Mouse (Mus musculus) left cerebral cortex, postnatal 4 days (tissue): Measurements from ENCODE around the gene Gaa. TPM values are rescaled to one million over a fixed set of nuclear protein-coding genes. Genes with fewer than 3 reads are reported as not detected.

Experiments used
- DNase-seq: peaks from one replicate; pipeline ENCODE4 v3.0.0-alpha.2; 2022
- intact Hi-C: fragments of 180-260 bp; cut with DNase I; formaldehyde crosslinking; loops from one replicate; pipeline ENCODE4 v1.15.1; 2025
- total RNA-seq, 2 experiments: library from RNA; stranded (reverse); gene quantifications; 2 replicates each; pipeline ENCODE4 v1.2.3; 2021

Gene Gaa
- total RNA-seq, 2 experiments from 2014 or later: 86.9 to 104 TPM

DNA sequence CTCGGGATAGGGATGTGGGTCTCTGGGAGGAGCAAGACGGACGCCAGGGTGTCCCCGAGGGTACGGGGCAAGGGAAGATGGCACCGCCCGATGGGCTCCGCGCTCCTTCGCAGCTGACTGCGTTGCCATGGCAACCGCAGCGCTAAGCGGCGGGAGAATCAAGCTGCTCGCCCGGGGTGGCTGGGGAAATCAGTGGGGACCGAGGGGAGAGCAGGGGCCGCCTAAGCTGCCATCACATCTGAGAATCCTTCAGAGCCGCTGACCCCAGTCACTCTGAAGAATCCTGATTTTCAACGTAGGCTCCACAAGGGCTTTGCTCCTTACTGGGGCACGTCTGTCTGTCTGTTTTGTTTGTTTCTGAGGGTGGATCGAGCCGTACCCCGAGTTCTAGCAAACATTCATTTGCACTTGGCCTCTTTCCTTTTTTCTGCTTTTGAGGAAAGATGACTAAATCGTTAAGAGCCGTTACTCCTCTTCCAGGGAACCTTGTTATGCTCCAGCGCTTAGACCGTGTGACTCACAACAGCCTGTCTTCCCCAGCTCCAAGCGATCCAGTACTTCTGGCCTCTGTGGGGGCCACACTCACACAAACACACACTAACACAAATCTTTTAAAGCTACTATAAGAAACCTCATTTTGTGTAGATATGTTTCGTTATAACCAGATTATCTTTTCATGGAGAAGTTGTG, 32.7 kb downstream of the Gaa start:
- no peak for DNase-seq
- intact Hi-C loops: loop anchor here (10.0 kb wide), 2 partner anchors 184 to 604 kb away; no protein-coding TSS in a partner anchor

DNA sequence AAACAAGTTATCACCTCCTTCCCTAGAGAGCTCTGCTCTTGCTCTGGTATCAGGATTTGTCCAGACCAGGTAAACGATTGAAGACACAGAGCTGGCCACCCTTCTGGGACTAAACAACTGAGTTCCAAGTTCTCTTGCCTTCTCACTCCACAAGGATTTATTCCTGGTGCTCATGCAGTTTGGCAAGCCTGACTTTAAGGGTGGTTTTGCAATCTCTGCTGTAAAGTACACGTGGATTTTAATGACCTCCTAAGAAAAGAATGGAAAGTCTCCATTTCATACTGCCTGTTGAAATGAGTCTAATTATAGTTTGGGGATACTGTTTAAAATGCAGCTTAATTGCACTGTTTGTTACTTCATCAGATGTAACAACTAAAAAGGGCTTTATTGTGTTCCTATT, 33.3 kb downstream of the Gaa start:
- intact Hi-C loops: loop anchor here (10.0 kb wide), 2 partner anchors 184 to 604 kb away; no protein-coding TSS in a partner anchor

DNA sequence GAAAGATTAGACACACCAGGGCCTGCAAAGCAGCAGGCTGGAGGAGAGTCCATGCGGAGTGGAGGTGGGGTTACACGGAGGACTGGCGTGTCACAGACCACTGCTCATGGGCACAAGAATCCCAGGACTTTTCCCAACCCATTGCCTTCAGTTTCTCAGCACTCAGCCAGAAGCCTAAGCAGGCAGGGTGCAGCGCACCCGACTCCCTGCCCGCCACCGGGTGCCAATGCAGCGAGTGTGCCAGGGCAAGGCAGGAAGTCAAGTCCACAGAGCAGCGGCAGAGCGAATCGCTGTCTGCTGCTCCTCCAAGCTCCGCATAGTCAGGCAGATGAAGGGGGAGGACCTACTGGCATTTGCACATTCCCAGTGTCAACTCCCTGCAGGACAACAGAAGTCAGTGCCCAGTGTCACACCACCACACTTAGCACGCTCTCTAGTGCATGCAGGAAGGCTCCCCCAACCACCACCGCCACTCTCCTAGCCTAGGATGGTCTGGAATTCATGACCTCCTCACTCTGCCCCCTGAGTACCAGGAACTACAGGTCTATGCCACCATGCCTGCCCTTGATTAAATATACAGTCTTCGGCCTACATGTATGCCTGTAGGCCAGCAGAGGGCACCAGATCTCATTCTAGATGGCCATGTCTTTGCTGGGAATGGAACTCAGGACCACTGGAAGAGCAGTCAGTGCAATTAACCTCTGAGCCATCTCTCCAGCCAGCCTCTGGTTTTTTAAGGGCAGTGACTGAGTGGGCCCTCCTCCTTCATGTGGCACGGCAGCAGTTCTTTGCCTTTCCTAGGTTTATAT, 37.4 kb downstream of the Gaa start:
- intact Hi-C loops: loop anchor here (10.0 kb wide), 2 partner anchors 180 to 600 kb away; no protein-coding TSS in a partner anchor
- peak; percentile 53 for DNase-seq

More for the DNA sequence above, 33.3 kb downstream of the Gaa start:
- no peak for DNase-seq

DNA sequence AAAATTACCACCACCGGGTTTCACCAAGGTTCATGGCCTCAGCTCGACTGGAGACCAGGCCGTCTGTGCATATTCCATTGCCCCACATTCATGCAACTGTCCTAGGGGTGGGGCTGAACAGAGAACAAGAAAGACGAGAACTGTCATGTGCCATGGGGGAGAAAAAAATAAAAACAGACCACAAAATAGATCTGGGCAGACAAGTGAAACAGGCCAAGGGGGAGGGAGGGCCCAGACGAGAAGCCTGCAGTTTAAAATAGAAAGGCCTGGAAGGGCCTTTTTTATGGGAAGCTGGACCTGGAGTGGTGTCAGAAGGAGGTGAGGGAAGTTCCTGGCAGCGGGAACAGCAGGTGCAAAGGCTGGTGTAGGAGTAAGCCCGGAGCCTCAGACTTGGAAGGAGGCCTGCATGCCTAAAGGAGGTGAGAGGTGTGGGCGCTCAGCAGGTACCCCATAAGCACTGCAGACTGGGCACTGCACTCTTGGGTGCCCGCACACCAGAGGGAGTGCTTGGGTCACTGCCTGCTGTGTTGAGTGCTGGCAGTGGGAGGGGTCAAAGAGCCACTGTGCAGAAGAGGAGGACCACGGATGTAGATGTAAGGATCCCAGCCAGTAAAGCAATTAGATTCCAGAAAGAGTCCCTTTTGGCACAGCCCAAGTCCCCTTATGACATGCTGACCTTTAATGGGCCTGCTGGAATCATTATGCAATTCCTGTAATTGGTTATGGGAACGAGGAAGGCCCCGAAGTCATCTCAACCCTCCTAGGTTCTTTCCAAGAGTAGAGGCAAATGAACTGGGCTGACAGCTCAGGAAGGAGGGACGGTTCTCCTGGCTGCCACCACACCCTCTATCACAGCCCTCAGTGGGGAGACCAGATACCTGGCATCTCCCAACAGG, 39.3 kb downstream of the Gaa start:
- intact Hi-C loops: loop anchor here (10.0 kb wide), 2 partner anchors 178 to 598 kb away; no protein-coding TSS in a partner anchor
- no peak for DNase-seq

DNA sequence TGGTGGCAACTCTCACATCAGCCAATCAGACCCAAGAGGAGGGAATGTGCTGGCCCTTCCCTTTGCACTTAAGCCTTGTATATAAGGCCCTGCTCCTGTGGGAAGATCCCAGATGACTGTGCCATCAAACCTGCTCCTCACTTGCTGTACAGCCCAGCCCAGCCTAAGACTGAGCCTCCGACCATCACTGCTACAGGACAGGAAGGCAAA, 39.9 kb downstream of the Gaa start, which contains the start of gene Card14:
Gene Card14, plus strand, starts transcription at position 111 of the 210 bp plus-strand sequence.
- intact Hi-C loops: loop anchor here (10.0 kb wide), 2 partner anchors 177 to 597 kb away; no protein-coding TSS in a partner anchor
- no peak for DNase-seq

DNA sequence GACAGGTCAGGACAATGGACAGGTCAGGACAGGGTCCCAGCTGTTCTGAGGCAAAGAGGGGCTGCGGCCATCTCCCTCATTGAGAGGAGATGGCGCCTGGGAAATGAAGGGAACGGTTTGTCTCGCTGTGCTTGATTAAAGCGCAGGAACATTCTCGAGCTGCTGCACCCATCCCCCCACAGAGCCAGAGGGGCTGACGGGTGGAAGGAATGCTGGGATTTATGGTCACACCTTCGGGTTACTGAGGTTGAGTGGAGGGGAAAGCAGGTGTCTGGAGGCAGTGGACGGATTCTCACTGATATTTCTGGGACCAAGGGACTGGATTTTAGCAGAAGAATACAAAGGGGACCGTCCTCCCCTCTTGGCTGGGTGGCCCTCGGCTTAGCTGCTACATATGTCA, 40.2 kb downstream of the Gaa start:
- intact Hi-C loops: loop anchor here (10.0 kb wide), 2 partner anchors 177 to 597 kb away; no protein-coding TSS in a partner anchor
- no peak for DNase-seq

DNA sequence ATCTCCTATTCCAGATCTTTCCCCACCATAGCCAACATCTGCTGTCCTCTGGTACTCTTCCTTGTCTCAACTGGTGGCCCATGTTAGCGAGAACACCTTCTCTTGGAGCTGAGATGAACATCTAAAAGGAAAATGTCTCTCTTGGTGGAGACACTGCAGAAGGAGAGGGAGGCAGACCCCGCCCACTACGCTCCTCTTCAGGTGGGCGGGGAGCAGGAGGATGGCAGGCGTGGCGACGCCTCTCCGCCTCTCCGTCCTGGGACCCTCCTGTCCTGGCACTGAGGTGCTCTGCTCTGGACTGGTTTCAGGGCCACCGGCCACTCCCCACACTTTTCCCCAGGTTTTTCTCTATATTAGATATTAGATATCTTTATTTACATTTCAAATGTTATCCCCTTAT, 42.9 kb downstream of the Gaa start:
- no peak for DNase-seq
- intact Hi-C loops: no loop called here

DNA sequence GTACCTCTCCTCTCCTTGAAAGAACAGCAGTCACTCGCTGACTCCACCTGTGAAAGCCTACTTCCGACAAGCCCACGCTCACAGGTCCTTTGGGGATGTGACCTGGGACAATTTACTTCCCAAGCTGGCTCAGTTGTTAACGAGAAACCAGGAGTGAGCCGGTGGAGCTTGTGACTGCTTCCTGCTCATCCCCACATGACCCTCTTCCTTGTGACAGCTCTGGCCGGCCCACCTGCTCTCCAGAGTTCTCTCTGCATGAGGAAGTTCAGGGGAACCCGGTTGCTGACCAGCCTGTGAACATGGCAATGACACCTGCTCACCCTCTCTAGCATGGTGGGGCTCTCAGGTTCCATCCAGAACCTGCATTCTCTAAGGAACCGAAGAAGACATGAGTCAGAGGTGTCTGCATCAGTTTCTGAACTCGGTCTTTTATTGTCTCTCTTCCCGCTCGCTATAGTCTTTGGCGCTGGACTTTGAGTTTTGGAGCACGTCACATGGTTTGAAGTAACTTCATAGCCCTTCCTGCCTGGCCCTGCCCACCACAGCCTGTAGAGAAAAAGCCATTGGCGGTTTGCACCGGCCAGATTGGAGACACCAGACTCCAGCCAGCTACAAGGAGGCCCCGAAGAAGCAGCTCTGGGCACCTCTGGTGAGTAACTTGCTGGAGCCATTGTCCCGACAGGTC, 46.7 kb downstream of the Gaa start:
- intact Hi-C loops: no loop called here

DNA sequence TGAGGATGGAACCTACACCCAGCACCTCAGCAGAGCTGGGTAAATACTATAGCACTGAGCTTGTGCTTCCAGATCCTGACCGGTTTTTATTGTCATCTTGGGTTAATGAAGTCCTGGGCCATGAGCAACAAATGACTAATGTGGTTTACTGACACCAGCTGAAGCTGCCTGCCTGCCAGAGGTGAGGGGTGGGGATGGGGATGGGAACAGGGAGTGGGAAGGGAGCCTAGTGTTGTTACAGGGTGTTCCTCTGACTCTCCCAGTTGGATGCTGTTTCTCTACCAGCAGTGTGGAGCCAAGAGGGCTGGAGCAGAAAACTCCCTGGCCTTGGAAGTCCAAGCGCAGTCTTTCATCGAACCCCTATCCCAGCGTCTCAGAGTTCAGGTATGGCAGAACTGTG, 49.0 kb downstream of the Gaa start:
- DNase-seq: no peak

More for the DNA sequence above, 46.7 kb downstream of the Gaa start:
- no peak for DNase-seq

DNA sequence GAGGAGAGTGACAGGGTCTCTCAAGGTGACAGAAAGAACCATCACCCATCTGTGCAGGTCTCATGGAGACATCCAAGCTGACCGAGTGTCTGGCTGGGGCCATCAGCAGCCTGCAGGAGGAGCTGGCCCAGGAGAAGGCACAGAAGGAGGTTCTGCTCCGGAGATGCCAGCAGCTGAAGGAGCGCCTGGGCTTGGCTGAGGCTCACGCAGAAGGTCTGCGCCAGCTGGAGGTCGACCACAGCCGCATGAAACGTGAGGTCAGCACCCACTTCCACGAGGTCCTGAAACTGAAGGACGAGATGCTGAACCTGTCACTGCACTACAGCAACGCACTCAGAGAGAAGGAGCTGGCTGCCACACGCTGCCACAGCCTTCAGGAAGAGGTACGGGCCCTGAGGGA, 54.8 kb downstream of the Gaa start:
- DNase-seq: no peak
- intact Hi-C loops: loop anchor here (10.0 kb wide), 1 partner anchor 122 kb away; no protein-coding TSS in a partner anchor

More for the DNA sequence above, 49.0 kb downstream of the Gaa start:
- intact Hi-C loops: no loop called here

DNA sequence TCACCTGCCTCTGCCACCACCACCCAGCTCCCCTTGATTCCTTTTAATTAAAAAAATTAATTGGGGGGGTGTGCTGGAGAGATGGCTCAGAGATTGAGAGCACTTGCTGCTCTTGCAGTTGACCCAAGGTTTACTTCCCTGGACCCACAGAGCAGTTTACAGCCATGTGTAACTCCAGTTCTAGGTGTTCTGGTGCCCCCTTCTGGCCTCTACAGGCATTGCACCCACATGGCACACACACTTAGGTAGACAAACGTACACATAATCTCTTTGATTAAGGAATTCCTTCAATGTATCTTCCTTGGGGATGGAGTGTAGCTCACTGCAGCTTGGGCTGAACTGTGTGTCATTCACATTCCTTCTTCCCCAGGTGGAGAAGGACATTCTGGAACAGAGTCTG, 57.4 kb downstream of the Gaa start:
- no peak for DNase-seq
- intact Hi-C loops: loop anchor here (10.0 kb wide), 1 partner anchor 120 kb away; no protein-coding TSS in a partner anchor

DNA sequence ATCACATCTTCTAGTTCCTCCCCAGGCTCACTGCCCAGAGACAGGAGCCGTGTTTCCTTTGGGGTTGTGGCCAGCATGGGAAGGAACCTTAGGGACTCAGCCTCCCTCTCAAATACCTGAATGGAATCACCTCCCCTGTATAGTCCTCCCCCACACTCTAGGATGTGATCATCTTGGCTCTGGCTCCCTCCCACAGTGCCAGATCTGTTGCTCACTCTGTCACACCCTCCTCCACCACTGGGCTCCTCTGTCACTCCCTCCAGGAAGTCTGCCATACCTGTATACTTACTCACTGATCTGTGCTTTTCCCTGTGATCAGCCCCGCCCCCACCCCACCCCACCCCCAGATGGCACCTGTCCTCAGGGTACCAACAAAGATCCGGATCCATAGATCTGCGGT, 62.9 kb downstream of the Gaa start:
- intact Hi-C loops: no loop called here
- no peak for DNase-seq

DNA sequence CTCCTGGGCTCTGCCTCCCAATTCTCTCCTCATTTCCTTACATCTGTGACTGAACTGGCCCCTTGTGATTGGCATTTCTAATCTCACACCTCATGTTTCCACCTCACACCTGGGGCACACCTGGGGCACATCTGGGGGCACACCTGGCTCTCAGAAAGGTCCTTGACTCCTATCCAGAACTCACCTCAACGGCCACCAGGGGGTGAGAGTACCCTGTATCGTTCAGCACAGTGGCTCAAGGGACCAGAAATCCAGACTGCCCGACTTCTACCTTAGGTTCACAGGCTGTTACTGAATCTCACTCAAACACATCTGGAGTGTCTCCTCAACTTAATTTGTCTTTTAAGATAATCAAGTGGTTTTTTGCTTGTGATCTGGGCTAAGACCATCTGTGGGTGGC, 64.3 kb downstream of the Gaa start:
- intact Hi-C loops: no loop called here
- no peak for DNase-seq

Other genes with a start within 250 kb of the Gaa start
- gene Cbx2, start 244.9 kb upstream of the Gaa start, total RNA-seq: 1 to 10 TPM; 6.8 to 7.4 TPM
- gene Cbx8, start 226.9 kb upstream of the Gaa start, total RNA-seq: 10 to 100 TPM; 13.0 to 15.6 TPM
- 10 to 100 TPM; 40.8 to 45.2 TPM for gene Cbx4, start 181.7 kb upstream of the Gaa start, total RNA-seq
- gene Tbc1d16, start 39.4 kb upstream of the Gaa start, total RNA-seq: 100 to 1,000 TPM; 217 to 222 TPM
- gene Ccdc40, start 39.3 kb upstream of the Gaa start, total RNA-seq: 1 to 10 TPM; 7.3 to 8.5 TPM
- 100 to 1,000 TPM; 115 to 127 TPM for gene Eif4a3, start 32.2 kb downstream of the Gaa start, total RNA-seq
- under 1 TPM; 0.38 to 0.54 TPM for gene Card14, start 39.9 kb downstream of the Gaa start, total RNA-seq
- gene Sgsh, start 87.6 kb downstream of the Gaa start, total RNA-seq: 1 to 10 TPM; 4.2 to 5.1 TPM
- 1 to 10 TPM; 4.1 to 5.3 TPM for gene Slc26a11, start 87.7 kb downstream of the Gaa start, total RNA-seq
- gene Rnf213, start 125.2 kb downstream of the Gaa start, total RNA-seq: 1 to 10 TPM; 2.9 TPM
- 10 to 100 TPM; 28.8 to 29.1 TPM for gene Endov, start 223.5 kb downstream of the Gaa start, total RNA-seq